Mouse (Mus musculus): ENCODE data around the gene Mpv17l. TPM values are rescaled to one million over a fixed set of nuclear protein-coding genes. Genes with fewer than 3 reads are reported as not detected.
"Not testable (repeated sequence)": the region's sequence is repeated elsewhere in the genome, so short reads cannot be mapped to it uniquely, and the experiment has no call there.

Mpv17l gene
- total RNA-seq, 2 experiments from 2014 or later, result 0.37 to 1.7 TPM

DNA sequence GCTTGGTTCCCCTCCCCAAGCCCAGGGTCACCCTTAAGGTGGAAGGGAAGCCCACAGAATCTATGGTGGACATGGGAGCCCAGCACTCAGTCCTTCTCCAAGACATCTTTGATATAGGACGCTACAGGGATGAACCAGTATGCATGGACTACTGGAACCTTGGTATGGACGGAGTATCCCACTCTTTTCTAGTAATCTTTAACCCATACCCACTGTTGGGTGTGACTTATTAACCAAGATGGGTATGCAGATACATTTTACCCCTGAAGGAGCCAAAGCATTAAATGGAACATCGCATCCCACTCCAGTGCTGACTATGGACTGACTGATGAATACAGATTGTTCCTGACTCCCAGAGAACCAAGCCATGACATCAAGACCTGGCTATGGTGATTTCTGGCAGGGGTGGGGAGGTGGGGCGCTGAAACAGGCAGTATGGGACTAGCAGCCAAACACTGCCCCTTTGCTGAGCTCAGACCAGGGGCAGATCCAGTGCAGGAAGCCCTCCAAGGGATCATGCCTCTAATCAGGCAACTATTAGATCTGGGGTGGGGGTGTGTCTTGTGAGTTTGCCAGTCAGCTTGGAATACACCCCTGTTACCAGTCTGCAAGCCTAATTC, 24.6 kb downstream of the Mpv17l start:
- ATAC-seq (ENCODE audit: poor library complexity, severe bottlenecking), result no peak

- no peak for ATAC-seq (ENCODE audit: poor library complexity, severe bottlenecking)
Observed at GRCm38 (mm10) chr16:13940139-13940846, 37.3 kb downstream of the Mpv17l start.

DNA sequence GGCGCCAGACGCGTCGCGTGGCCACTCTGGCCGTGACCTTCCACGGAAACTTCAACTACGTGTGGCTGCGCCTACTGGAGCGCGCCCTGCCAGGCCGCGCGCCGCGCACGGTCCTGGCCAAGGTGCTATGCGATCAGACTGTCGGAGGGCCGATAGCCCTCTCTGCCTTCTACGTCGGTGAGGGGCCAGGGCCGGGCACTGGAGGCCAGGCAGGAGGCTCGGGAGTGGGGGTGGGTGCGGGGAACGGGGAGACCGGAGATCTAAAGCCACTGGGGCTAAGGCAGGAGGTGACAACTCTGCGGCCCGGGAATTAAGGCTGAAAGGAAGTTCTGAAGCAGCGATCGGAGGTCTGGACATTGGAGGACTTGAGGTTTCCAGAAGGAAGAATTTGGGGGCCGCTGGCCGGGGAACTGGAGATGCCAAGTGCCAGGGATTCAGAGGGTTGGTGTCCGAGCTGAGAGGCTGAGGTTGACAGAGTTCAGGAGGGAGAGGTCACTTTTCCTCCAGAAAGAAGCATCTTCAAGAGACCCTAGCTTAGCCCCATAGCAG, 38.0 kb downstream of the Mpv17l start:
- no peak for ATAC-seq (ENCODE audit: poor library complexity, severe bottlenecking)

DNA sequence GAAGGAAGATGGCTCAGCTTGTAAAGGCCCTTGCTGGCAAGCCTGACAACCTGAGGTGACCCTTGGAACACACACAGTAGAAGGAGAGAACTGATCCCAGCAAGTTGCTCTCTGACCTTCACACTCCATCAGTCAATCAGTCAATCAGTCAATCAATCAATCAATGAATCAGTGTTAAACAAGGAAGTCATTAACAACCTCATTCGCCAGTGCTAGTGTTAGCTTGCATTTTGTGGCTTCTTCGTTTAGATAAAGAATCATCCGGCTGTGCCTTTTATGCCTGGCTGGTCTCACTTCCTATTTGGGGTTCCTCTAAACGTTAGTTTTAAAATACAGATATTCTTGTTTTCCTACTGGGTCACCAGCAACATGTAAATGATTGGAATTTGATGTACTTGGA, 41.2 kb downstream of the Mpv17l start:
- ATAC-seq (ENCODE audit: poor library complexity, severe bottlenecking), result no peak

- no peak for ATAC-seq (ENCODE audit: poor library complexity, severe bottlenecking)
Observed at GRCm38 (mm10) chr16:13944752-13945151, 41.8 kb downstream of the Mpv17l start.

DNA sequence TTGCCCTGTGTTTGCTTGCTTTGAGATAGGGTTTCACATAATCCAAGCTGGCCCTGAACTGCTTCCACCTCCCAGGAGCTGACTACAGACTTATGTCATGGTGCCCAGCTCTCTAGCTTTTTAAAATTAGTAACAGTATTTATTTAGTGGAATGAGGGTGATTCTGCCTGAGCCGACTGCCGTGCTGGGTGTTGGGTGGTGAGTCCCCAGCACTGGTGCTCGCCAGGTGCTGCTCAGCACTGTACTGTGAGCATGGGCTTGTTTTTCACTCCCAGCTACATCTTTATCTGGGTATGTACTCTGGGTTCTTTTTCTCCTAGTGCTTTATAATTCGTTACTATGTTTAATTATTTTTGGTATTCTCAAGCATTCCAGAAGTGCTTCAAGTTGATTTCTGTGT, 42.2 kb downstream of the Mpv17l start:
- no peak for ATAC-seq (ENCODE audit: poor library complexity, severe bottlenecking)

DNA sequence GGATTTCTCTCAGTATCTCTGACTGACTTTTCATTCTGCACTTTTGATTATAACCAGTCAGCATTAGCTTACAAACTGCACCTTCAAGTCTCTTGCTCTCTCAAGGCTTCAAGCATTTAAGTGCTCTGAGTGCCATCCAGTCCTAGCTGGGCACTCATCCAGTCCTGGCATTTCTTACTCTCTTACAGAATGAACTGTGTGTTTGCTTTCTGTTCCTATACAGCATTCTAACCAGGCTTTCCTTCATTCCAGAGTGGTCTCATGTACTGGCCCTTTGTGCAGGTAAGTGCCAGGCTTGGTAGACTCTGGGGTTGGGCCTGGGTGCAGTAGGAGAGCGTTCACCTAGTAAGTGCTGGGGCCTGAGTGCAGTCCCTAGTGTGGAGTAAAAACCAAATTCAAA, 43.3 kb downstream of the Mpv17l start:
- ATAC-seq (ENCODE audit: poor library complexity, severe bottlenecking), result no peak

GRCm38 (mm10) chr16:13951245-13951644, 48.3 kb downstream of the Mpv17l start:
- ATAC-seq (ENCODE audit: poor library complexity, severe bottlenecking), result no peak

DNA sequence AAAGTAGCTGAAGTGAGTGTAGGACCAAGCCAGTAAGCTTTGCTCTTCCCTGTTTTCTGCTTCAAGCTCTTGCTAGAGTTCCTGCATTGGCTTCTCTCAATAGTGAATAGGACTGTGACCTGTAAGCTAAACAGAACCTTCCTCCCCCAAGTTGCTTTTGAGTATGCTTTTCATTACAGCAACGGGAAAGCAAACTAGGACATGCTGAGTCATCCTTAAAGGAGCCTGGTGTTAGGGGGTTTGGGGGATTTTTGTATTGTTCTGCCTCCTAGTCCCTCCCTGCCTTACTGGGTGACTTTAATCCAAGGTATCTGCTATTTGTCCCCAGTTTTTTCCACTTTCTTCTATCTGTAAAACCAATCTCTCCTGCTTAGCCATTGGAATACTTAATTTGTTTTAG, 59.1 kb downstream of the Mpv17l start:
- ATAC-seq (ENCODE audit: poor library complexity, severe bottlenecking), result no peak

- ATAC-seq (ENCODE audit: poor library complexity, severe bottlenecking), result no peak
Observed at GRCm38 (mm10) chr16:13969096-13969495, 66.1 kb downstream of the Mpv17l start.

- no peak for ATAC-seq (ENCODE audit: poor library complexity, severe bottlenecking)
Observed at GRCm38 (mm10) chr16:13972051-13972450, 69.1 kb downstream of the Mpv17l start.

DNA sequence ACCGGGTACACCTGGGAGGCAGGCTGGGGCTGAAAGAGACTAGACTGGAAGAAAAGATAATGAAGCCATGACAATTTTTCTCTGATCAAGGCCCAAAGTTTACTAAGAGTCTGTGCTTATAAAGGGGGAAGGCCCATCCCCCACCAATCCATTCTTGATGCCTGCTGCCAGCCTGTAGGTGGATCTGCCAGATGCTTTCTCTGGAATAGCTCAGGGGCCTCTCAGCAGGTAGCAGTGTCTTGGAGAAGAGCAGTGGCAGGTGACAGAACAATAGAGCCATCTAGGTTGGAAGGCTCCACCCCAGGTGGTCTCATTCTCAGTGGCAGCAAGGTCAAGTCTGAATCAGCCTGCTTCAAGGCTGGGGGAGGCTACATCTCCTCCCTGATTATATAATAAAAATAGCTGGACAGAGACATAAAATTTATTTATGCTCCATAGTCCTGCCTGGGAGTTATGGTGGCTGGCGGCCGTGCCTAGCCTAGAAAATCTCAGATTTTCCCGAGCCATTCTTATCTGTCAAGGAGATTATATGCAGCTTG, 73.5 kb downstream of the Mpv17l start:
- ATAC-seq (ENCODE audit: poor library complexity, severe bottlenecking), result not testable (repeated sequence)

- not testable (repeated sequence) for ATAC-seq (ENCODE audit: poor library complexity, severe bottlenecking)
Observed at GRCm38 (mm10) chr16:13977026-13977425, 74.1 kb downstream of the Mpv17l start.

GRCm38 (mm10) chr16:13981726-13982125, 78.8 kb downstream of the Mpv17l start:
- not testable (repeated sequence) for ATAC-seq (ENCODE audit: poor library complexity, severe bottlenecking)

- no peak for ATAC-seq (ENCODE audit: poor library complexity, severe bottlenecking)
Observed at GRCm38 (mm10) chr16:13983161-13983560, 80.2 kb downstream of the Mpv17l start.

GRCm38 (mm10) chr16:13986197-13986573, 83.2 kb downstream of the Mpv17l start:
- no peak for ATAC-seq (ENCODE audit: poor library complexity, severe bottlenecking)

DNA sequence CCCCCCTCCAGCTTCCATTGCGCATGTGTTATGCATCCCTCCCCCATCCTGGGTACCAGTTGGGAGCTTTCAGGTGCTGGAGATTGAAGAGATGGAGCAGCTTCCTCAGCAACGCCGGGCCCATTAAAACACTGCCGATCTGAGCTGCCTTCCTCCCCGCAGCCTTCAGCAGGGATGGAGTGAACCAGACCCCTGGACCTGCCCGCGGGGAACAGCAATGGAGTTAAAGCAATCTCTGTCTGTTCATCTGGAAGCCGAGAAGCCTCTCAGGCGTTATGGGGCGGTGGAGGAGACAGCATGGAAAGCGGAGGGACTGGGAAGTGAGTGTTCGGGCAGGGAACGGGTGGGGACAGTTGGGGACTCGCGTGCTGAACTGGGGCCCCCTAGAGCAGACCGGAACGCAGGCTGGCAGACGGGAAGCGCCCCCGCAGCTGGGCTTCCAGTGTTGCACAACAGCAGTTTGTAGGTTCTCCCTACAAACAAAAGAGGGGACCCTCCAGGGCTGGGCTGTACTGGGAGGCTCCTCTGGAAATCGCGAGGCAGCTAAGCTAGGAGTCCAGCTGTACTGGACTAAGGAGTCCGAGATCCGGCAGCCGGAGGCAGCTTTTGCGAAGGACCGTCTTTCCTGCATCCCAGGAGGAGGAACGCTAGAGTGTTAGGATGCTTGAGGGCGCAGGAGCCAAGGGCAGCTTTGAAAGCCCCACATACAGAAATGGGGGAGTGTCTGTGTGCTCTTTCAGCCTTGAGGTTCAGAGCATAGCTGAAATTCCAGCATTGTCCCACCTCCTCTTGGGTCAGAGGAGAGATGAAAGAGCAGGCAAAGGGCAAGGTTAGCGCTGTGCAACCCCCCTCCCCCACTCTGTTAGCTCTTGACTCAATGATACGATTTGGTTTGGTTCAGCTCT, 83.9 kb downstream of the Mpv17l start, which contains the start of the genes 2900011O08Rik and Ifitm7:
TSS of gene 2900011O08Rik (plus strand) at position 31 of the 905 bp plus-strand sequence.
TSS of gene Ifitm7 (minus strand) at position 315 of the 905 bp plus-strand sequence.
- peak; percentile 63 for ATAC-seq (ENCODE audit: poor library complexity, severe bottlenecking)

- ATAC-seq (ENCODE audit: poor library complexity, severe bottlenecking), result no peak
Observed at GRCm38 (mm10) chr16:13992518-13993248, 89.7 kb downstream of the Mpv17l start.

GRCm38 (mm10) chr16:13994076-13994475, 91.1 kb downstream of the Mpv17l start:
- ATAC-seq (ENCODE audit: poor library complexity, severe bottlenecking), result no peak

- ATAC-seq (ENCODE audit: poor library complexity, severe bottlenecking), result no peak
Observed at GRCm38 (mm10) chr16:13994502-13994901, 91.5 kb downstream of the Mpv17l start.

Measured in megakaryocyte, adult 5-6 weeks (primary cell).